Mouse (Mus musculus) cerebellum, adult 2 months (tissue): Measurements from ENCODE around the gene Mrpl35.

Experiments used
- CTCF ChIP-seq: fragments of 200-500 bp; IDR thresholded peaks from 2 replicates; pipeline ENCODE4 v1.5.1; 2011; ENCODE audit warnings: low read depth, mild to moderate bottlenecking, control low read depth, low read length, moderate library complexity, borderline replicate concordance; ENCODE audit not compliant: insufficient read depth
- POLR2A ChIP-seq: fragments of 200-500 bp; IDR thresholded peaks from 2 replicates; pipeline ENCODE4 v1.6.1; 2011; ENCODE audit warnings: low read length, control low read depth, borderline replicate concordance; ENCODE audit not compliant: insufficient read depth

DNA sequence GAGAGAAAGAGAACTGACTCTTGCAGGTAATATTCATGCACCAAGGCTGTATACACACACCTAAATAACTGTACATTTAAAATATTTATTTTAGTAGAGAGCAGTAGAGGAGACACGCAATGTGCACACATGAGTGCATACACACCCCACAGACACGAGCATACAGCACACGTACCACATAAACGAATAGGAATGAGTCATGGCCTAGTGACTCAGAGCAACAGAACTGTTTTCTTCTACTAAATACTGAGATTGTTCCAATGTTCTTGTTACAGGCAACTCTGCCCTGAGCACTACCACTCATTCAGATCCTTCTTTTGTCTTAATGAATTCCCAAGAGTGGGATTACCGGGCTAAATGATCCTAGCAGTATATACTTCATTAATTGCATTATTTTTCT is 48.8 kb downstream of the Mrpl35 start:
- TF ChIP-seq POLR2A (no peak), CTCF (no peak)
